In the genomic region with DNA sequence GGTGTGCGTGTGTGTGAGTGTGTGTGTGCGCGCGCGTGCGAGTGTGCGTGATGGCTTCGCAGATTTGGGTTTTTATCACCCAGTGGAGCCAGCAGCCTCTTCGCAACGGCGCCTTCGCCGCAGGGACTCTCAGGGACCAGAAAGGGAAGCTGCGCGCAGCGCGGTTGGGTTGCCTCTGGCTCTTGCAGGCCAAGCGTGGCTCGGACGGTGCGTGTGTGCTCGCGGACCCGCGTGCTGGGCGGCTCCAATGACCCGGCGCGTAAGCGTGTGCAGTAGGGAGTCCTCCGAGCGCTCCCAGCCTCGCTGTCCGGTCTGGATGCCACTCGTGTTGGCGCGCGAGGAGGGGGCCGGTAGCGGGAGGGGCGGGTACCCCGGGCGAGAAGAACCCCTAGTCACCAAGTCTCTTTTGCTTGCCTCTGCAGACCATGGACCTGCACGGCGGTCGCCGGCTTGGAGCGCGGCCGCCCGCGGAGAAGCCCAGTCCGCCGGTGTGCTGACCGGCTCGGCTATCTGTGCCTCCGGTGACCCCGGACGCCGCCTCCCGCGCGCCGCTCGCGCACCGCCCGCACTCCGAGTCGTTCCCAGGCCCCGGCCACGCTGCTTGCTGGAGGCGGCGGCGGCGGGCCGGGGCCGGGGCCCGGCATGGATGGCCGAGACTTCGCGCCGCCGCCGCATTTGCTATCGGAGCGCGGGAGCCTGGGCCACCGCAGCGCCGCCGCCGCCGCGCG, we compare ENCODE assay signal across 8 mouse cellular contexts. TPM values are rescaled to one million over a fixed set of nuclear protein-coding genes. Genes with fewer than 3 reads are reported as not detected.
DNase-seq lines count a peak whose midpoint lies in the region; ATAC-seq lines count a peak whose summit lies in the region.

No protein-coding gene starts in this region.

- peak overlapping the region; percentile 99 for H3K9ac ChIP-seq in embryonic facial prominence, embryonic 14.5 days (ENCODE audit: low read depth, low read length)
- H3K9ac ChIP-seq in midbrain, embryonic 13.5 days (replicated peaks): peak overlapping the region; percentile 100

- H3K27me3 ChIP-seq in erythroblast, embryonic 14.5 days (ENCODE audit: control insufficient read depth): peaks cover 100% of the 10 kb centered on the region
- H3K27me3 ChIP-seq in embryonic facial prominence, embryonic 14.5 days (replicated peaks; ENCODE audit: control insufficient read depth, insufficient read depth, low read length): no peaks in the 10 kb centered on the region
- H3K27me3 ChIP-seq in limb, embryonic 10.5 days (ENCODE audit: low read depth, poor library complexity, severe bottlenecking): no peaks in the 10 kb centered on the region
- no peaks in the 10 kb centered on the region for H3K27me3 ChIP-seq in midbrain, embryonic 13.5 days

- WGBS in embryonic facial prominence, embryonic 14.5 days: 0% methylated on average over 31 of the region's 96 CpGs
- WGBS in limb, embryonic 10.5 days: under 1% methylated on average over 96 of the region's 96 CpGs
- WGBS in midbrain, embryonic 13.5 days: under 1% methylated on average over 83 of the region's 96 CpGs

- H3K9me3 ChIP-seq in erythroblast, embryonic 14.5 days (ENCODE audit: control insufficient read depth, low read length): peaks cover 8% of the 10 kb centered on the region; the same call in 1 of the 2 replicates
- H3K9me3 ChIP-seq in embryonic facial prominence, embryonic 14.5 days (ENCODE audit: control insufficient read depth, low read length): no peaks in the 10 kb centered on the region
- H3K9me3 ChIP-seq in limb, embryonic 10.5 days (replicated peaks): no peaks in the 10 kb centered on the region
- H3K9me3 ChIP-seq in midbrain, embryonic 13.5 days: no peaks in the 10 kb centered on the region

- peak overlapping the region; percentile 49 for H3K4me3 ChIP-seq in erythroblast, embryonic 14.5 days (replicated peaks)
- H3K4me3 ChIP-seq in embryonic facial prominence, embryonic 14.5 days (ENCODE audit: low read depth, low read length): peak overlapping the region; percentile 92
- H3K4me3 ChIP-seq in limb, embryonic 10.5 days: peak overlapping the region; percentile 96
- peak overlapping the region; percentile 66 for H3K4me3 ChIP-seq in midbrain, embryonic 13.5 days (replicated peaks)

- peak; percentile 82 for DNase-seq in adrenal gland, adult 2 months
- peak; percentile 72 for DNase-seq in embryonic facial prominence, embryonic 14.5 days (ENCODE audit: low spot score)
- DNase-seq in heart, postnatal 4 days: peak; percentile 68
- peak; percentile 82 for DNase-seq in limb, embryonic 10.5 days (ENCODE audit: low spot score)
- peak; percentile 58 for DNase-seq in testis, postnatal 14 days (ENCODE audit: low spot score)

- H3K4me1 ChIP-seq in erythroblast, embryonic 14.5 days (ENCODE audit: control insufficient read depth): peaks cover 48% of the 10 kb centered on the region
- H3K4me1 ChIP-seq in embryonic facial prominence, embryonic 14.5 days (ENCODE audit: control insufficient read depth, insufficient read depth, low read length): peaks cover 43% of the 10 kb centered on the region
- H3K4me1 ChIP-seq in limb, embryonic 10.5 days: peaks cover 60% of the 10 kb centered on the region
- H3K4me1 ChIP-seq in midbrain, embryonic 13.5 days (replicated peaks): peaks cover 43% of the 10 kb centered on the region

- H3K36me3 ChIP-seq in erythroblast, embryonic 14.5 days (ENCODE audit: control insufficient read depth): no peaks in the 10 kb centered on the region
- H3K36me3 ChIP-seq in embryonic facial prominence, embryonic 14.5 days (ENCODE audit: control insufficient read depth, insufficient read depth, low read length): peaks cover 6% of the 10 kb centered on the region; the same call in 1 of the 2 replicates
- peaks cover 14% of the 10 kb centered on the region for H3K36me3 ChIP-seq in limb, embryonic 10.5 days
- peaks cover 7% of the 10 kb centered on the region for H3K36me3 ChIP-seq in midbrain, embryonic 13.5 days

- no peak for ATAC-seq in erythroblast, adult 5-6 weeks (replicated peaks; ENCODE audit: low FRiP score, poor library complexity, severe bottlenecking)
- ATAC-seq in embryonic facial prominence, embryonic 14.5 days (ENCODE audit: low read depth): no peak
- no peak for ATAC-seq in midbrain, embryonic 13.5 days

- peak overlapping the region; percentile 100 for H3K4me2 ChIP-seq in embryonic facial prominence, embryonic 14.5 days (ENCODE audit: low read depth, low read length)
- H3K4me2 ChIP-seq in midbrain, embryonic 13.5 days (replicated peaks): peak overlapping the region; percentile 98

- peak overlapping the region; percentile 97 for H3K27ac ChIP-seq in embryonic facial prominence, embryonic 14.5 days (replicated peaks; ENCODE audit: low read depth, low read length)
- peak overlapping the region; percentile 99 for H3K27ac ChIP-seq in limb, embryonic 10.5 days
- peak overlapping the region; percentile 100 for H3K27ac ChIP-seq in midbrain, embryonic 13.5 days

RNA-seq across cellular contexts. Expression of gene Bahcc1, which starts 3.9 kb away (rescaled TPM):
- 0.17 and 0.21 TPM in 2 replicates for polyA plus RNA-seq in erythroblast, embryonic 14.5 days (2012)
- total RNA-seq in erythroblast, adult 5-6 weeks (2015; ENCODE audit: low replicate concordance): 2.1 and 3.3 TPM in 2 replicates
- total RNA-seq in erythroblast, adult 5-6 weeks (2017; ENCODE audit: low replicate concordance): 0.84 and 2.0 TPM in 2 replicates
- 10 to 100 TPM in 1 of 2 experiments, 1 to 10 TPM in 1; 9.2 to 21.9 TPM for total RNA-seq in adrenal gland, adult 2 months (2021)
- polyA plus RNA-seq in adrenal gland, adult 2 months (2012; rRNA removed): 17.9 and 19.5 TPM in 2 replicates
- polyA plus RNA-seq in embryonic facial prominence, embryonic 14.5 days (2014; fragmentation: Nextera tagmentation; extraction: Ambion mirVana): 11.1 and 12.0 TPM in 2 replicates
- total RNA-seq in heart, postnatal 4 days (2021): 10 to 100 TPM; 14.1 to 16.5 TPM
- 19.9 and 20.3 TPM in 2 replicates for polyA plus RNA-seq in limb, embryonic 10.5 days (2016; fragmentation: Nextera tagmentation; extraction: Ambion mirVana)
- 17.4 and 19.5 TPM in 2 replicates for polyA plus RNA-seq in midbrain, embryonic 13.5 days (2015; fragmentation: Nextera tagmentation; extraction: Ambion mirVana)
